Mouse (Mus musculus) heart, postnatal 36 days (tissue): ENCODE data around the gene Notch4. TPM values are rescaled to one million over a fixed set of nuclear protein-coding genes. Genes with fewer than 3 reads are reported as not detected.

Experiments used
- total RNA-seq, 2 experiments: library from RNA; stranded (reverse); gene quantifications; 2 replicates each; pipeline ENCODE4 v1.2.3; 2021

The Notch4 gene
- total RNA-seq, 2 experiments from 2014 or later, result 33.0 to 48.6 TPM

Other genes with a start within 250 kb of the Notch4 start
- not detected for gene H2-Eb2, start 238.6 kb upstream of the Notch4 start, total RNA-seq
- under 1 TPM; 0.58 to 0.92 TPM for gene Btnl2, start 209.4 kb upstream of the Notch4 start, total RNA-seq
- not detected for gene Btnl1, start 187.1 kb upstream of the Notch4 start, total RNA-seq
- gene BC051142, start 165.4 kb upstream of the Notch4 start, total RNA-seq, result not detected
- not detected for gene Btnl4, start 87.0 kb upstream of the Notch4 start, total RNA-seq
- not detected for gene Btnl6, start 46.9 kb upstream of the Notch4 start, total RNA-seq
- gene Gpsm3, start 25.5 kb downstream of the Notch4 start, total RNA-seq, result 1 to 10 TPM; 4.7 to 4.8 TPM
- gene Pbx2, start 27.0 kb downstream of the Notch4 start, total RNA-seq, result 10 to 100 TPM; 18.0 to 19.6 TPM
- under 1 TPM; 0.24 to 0.47 TPM for gene Ager, start 33.6 kb downstream of the Notch4 start, total RNA-seq
- 10 to 100 TPM; 35.7 to 37.1 TPM for gene Rnf5, start 39.4 kb downstream of the Notch4 start, total RNA-seq
- gene Agpat1, start 40.0 kb downstream of the Notch4 start, total RNA-seq, result 10 to 100 TPM; 61.2 to 70.5 TPM
- 1 to 10 TPM; 1.5 to 2.5 TPM for gene Egfl8, start 51.7 kb downstream of the Notch4 start, total RNA-seq
- 10 to 100 TPM; 54.4 to 55.5 TPM for gene Ppt2, start 64.2 kb downstream of the Notch4 start, total RNA-seq
- 1 to 10 TPM; 1.4 to 1.7 TPM for gene Prrt1, start 65.3 kb downstream of the Notch4 start, total RNA-seq
- gene Fkbpl, start 80.5 kb downstream of the Notch4 start, total RNA-seq, result 1 to 10 TPM; 6.9 to 9.9 TPM
- 10 to 100 TPM; 15.3 to 16.1 TPM for gene Atf6b, start 82.9 kb downstream of the Notch4 start, total RNA-seq
- 10 to 100 TPM; 35.6 to 39.7 TPM for gene Tnxb, start 106.3 kb downstream of the Notch4 start, total RNA-seq
- gene C4b, start 179.6 kb downstream of the Notch4 start, total RNA-seq, result 10 to 100 TPM; 22.8 to 24.7 TPM
- not detected for gene Cyp21a1, start 240.3 kb downstream of the Notch4 start, total RNA-seq